8 mouse cellular contexts compared by ENCODE assay signal in genomic region chr8:70540013-70540506, GRCm38 (mm10). TPM values are rescaled to one million over a fixed set of nuclear protein-coding genes. Genes with fewer than 3 reads are reported as not detected.
DNase-seq lines count a peak whose midpoint lies in the region; ATAC-seq lines count a peak whose summit lies in the region.

No protein-coding gene starts in this region.

- peak overlapping the region; percentile 86 for H3K4me2 ChIP-seq in kidney, embryonic 16.5 days (replicated peaks; ENCODE audit: low read depth, low read length)
- H3K4me2 ChIP-seq in embryonic facial prominence, embryonic 12.5 days (replicated peaks), result peak overlapping the region; percentile 72
- H3K4me2 ChIP-seq in hindbrain, embryonic 16.5 days (ENCODE audit: low read length), result peak overlapping the region; percentile 83
- peak overlapping the region; percentile 79 for H3K4me2 ChIP-seq in midbrain, embryonic 14.5 days (ENCODE audit: low read length)

- peaks cover 22% of the 10 kb centered on the region for H3K36me3 ChIP-seq in kidney, embryonic 16.5 days (ENCODE audit: insufficient read depth, low read length)
- peaks cover 21% of the 10 kb centered on the region for H3K36me3 ChIP-seq in embryonic facial prominence, embryonic 12.5 days
- H3K36me3 ChIP-seq in hindbrain, embryonic 16.5 days (ENCODE audit: control insufficient read depth, insufficient read depth, low read length), result peaks cover 8% of the 10 kb centered on the region; the same call in 1 of the 2 replicates
- peaks cover 22% of the 10 kb centered on the region for H3K36me3 ChIP-seq in midbrain, embryonic 14.5 days (ENCODE audit: control insufficient read depth, insufficient read depth, low read length)

- H3K9ac ChIP-seq in kidney, embryonic 16.5 days (replicated peaks; ENCODE audit: low read length), result peak overlapping the region; percentile 94
- peak overlapping the region; percentile 75 for H3K9ac ChIP-seq in embryonic facial prominence, embryonic 12.5 days
- H3K9ac ChIP-seq in hindbrain, embryonic 16.5 days (ENCODE audit: low read depth, low read length), result peak overlapping the region; percentile 93
- peak overlapping the region; percentile 77 for H3K9ac ChIP-seq in midbrain, embryonic 14.5 days (replicated peaks; ENCODE audit: low read length)

- no peaks in the 10 kb centered on the region for H3K27me3 ChIP-seq in kidney, embryonic 16.5 days (ENCODE audit: insufficient read depth, low read length)
- no peaks in the 10 kb centered on the region for H3K27me3 ChIP-seq in embryonic facial prominence, embryonic 12.5 days
- H3K27me3 ChIP-seq in hindbrain, embryonic 16.5 days (replicated peaks; ENCODE audit: control insufficient read depth, insufficient read depth, low read length), result no peaks in the 10 kb centered on the region
- H3K27me3 ChIP-seq in midbrain, embryonic 14.5 days (ENCODE audit: control insufficient read depth, insufficient read depth, low read length), result no peaks in the 10 kb centered on the region

- H3K9me3 ChIP-seq in kidney, embryonic 16.5 days (ENCODE audit: low read length), result no peaks in the 10 kb centered on the region
- no peaks in the 10 kb centered on the region for H3K9me3 ChIP-seq in embryonic facial prominence, embryonic 12.5 days
- no peaks in the 10 kb centered on the region for H3K9me3 ChIP-seq in hindbrain, embryonic 16.5 days (ENCODE audit: control insufficient read depth, low read length)
- no peaks in the 10 kb centered on the region for H3K9me3 ChIP-seq in midbrain, embryonic 14.5 days (ENCODE audit: control insufficient read depth, low read length)

- peaks cover 36% of the 10 kb centered on the region for H3K4me1 ChIP-seq in kidney, embryonic 16.5 days (ENCODE audit: insufficient read depth, low read length)
- H3K4me1 ChIP-seq in embryonic facial prominence, embryonic 12.5 days, result peaks cover 23% of the 10 kb centered on the region
- H3K4me1 ChIP-seq in hindbrain, embryonic 16.5 days (ENCODE audit: control insufficient read depth, insufficient read depth, low read depth, low read length), result peaks cover 25% of the 10 kb centered on the region
- H3K4me1 ChIP-seq in midbrain, embryonic 14.5 days (ENCODE audit: control insufficient read depth, insufficient read depth, low read length), result peaks cover 12% of the 10 kb centered on the region

- 5% methylated on average over 4 of the region's 4 CpGs for WGBS in kidney, embryonic 16.5 days
- 14% methylated on average over 4 of the region's 4 CpGs for WGBS in embryonic facial prominence, embryonic 12.5 days
- WGBS in hindbrain, embryonic 16.5 days, result 14% methylated on average over 4 of the region's 4 CpGs
- WGBS in midbrain, embryonic 14.5 days, result 8% methylated on average over 4 of the region's 4 CpGs

- H3K4me3 ChIP-seq in kidney, embryonic 16.5 days (ENCODE audit: low read length), result peak overlapping the region; percentile 92
- peak overlapping the region; percentile 66 for H3K4me3 ChIP-seq in embryonic facial prominence, embryonic 12.5 days
- H3K4me3 ChIP-seq in hindbrain, embryonic 16.5 days (ENCODE audit: low read length), result peak overlapping the region; percentile 86
- H3K4me3 ChIP-seq in midbrain, embryonic 14.5 days (replicated peaks; ENCODE audit: low read depth, low read length), result peak overlapping the region; percentile 87

- ATAC-seq in kidney, embryonic 16.5 days (ENCODE audit: low FRiP score, low TSS enrichment), result no peak
- no peak for ATAC-seq in embryonic facial prominence, embryonic 12.5 days (ENCODE audit: insufficient number of reproducible peaks, insufficient read depth, low FRiP score, low TSS enrichment)
- no peak for ATAC-seq in hindbrain, embryonic 16.5 days
- ATAC-seq in midbrain, embryonic 14.5 days (ENCODE audit: low FRiP score, low TSS enrichment), result no peak

- H3K27ac ChIP-seq in kidney, embryonic 16.5 days (ENCODE audit: low read length), result peak overlapping the region; percentile 98
- H3K27ac ChIP-seq in embryonic facial prominence, embryonic 12.5 days, result peak overlapping the region; percentile 94; the same call in 1 of the 2 replicates
- peak overlapping the region; percentile 93 for H3K27ac ChIP-seq in hindbrain, embryonic 16.5 days (ENCODE audit: low read depth, low read length)
- H3K27ac ChIP-seq in midbrain, embryonic 14.5 days (replicated peaks; ENCODE audit: low read depth, low read length), result peak overlapping the region; percentile 91

- no peak for DNase-seq in kidney, postnatal 25 days
- no peak for DNase-seq in midbrain, embryonic 14.5 days
- no peak for DNase-seq in right cerebral cortex, postnatal 4 days
- DNase-seq in ovary, postnatal 14 days (ENCODE audit: low spot score), result no peak
- no peak for DNase-seq in urinary bladder, postnatal 4 days (ENCODE audit: low spot score in 2 of 2)

RNA-seq across cellular contexts. Expression of gene Ell, which starts 0.8 kb away (rescaled TPM):
- polyA plus RNA-seq in kidney, embryonic 16.5 days (2015; fragmentation: Nextera tagmentation; extraction: Ambion mirVana), result 24.1 and 25.1 TPM in 2 replicates
- 19.1 TPM in 2 replicates for polyA plus RNA-seq in embryonic facial prominence, embryonic 12.5 days (2016; fragmentation: Nextera tagmentation; extraction: Ambion mirVana)
- polyA plus RNA-seq in hindbrain, embryonic 16.5 days (2015; fragmentation: Nextera tagmentation; extraction: Ambion mirVana), result 14.9 and 19.2 TPM in 2 replicates
- polyA plus RNA-seq in midbrain, embryonic 14.5 days (2014; fragmentation: Nextera tagmentation; extraction: Ambion mirVana), result 14.9 and 17.1 TPM in 2 replicates

RNA-seq across cellular contexts. Expression of gene Kxd1, which starts 12.3 kb away (rescaled TPM):
- polyA plus RNA-seq in kidney, embryonic 16.5 days (2015; fragmentation: Nextera tagmentation; extraction: Ambion mirVana), result 65.4 and 69.9 TPM in 2 replicates
- polyA plus RNA-seq in embryonic facial prominence, embryonic 12.5 days (2016; fragmentation: Nextera tagmentation; extraction: Ambion mirVana), result 53.0 and 54.7 TPM in 2 replicates
- polyA plus RNA-seq in hindbrain, embryonic 16.5 days (2015; fragmentation: Nextera tagmentation; extraction: Ambion mirVana), result 45.2 and 45.4 TPM in 2 replicates
- polyA plus RNA-seq in midbrain, embryonic 14.5 days (2014; fragmentation: Nextera tagmentation; extraction: Ambion mirVana), result 50.7 and 52.6 TPM in 2 replicates

RNA-seq across cellular contexts. Expression of gene Fkbp8, which starts 12.5 kb away (rescaled TPM):
- polyA plus RNA-seq in kidney, embryonic 16.5 days (2015; fragmentation: Nextera tagmentation; extraction: Ambion mirVana), result 353 and 359 TPM in 2 replicates
- polyA plus RNA-seq in embryonic facial prominence, embryonic 12.5 days (2016; fragmentation: Nextera tagmentation; extraction: Ambion mirVana), result 306 and 327 TPM in 2 replicates
- 429 and 441 TPM in 2 replicates for polyA plus RNA-seq in hindbrain, embryonic 16.5 days (2015; fragmentation: Nextera tagmentation; extraction: Ambion mirVana)
- 328 and 408 TPM in 2 replicates for polyA plus RNA-seq in midbrain, embryonic 14.5 days (2014; fragmentation: Nextera tagmentation; extraction: Ambion mirVana)

RNA-seq across cellular contexts. Expression of gene Uba52, which starts 29.5 kb away (rescaled TPM):
- 869 and 882 TPM in 2 replicates for polyA plus RNA-seq in kidney, embryonic 16.5 days (2015; fragmentation: Nextera tagmentation; extraction: Ambion mirVana)
- 863 and 916 TPM in 2 replicates for polyA plus RNA-seq in embryonic facial prominence, embryonic 12.5 days (2016; fragmentation: Nextera tagmentation; extraction: Ambion mirVana)
- polyA plus RNA-seq in hindbrain, embryonic 16.5 days (2015; fragmentation: Nextera tagmentation; extraction: Ambion mirVana), result 576 and 598 TPM in 2 replicates
- 696 and 821 TPM in 2 replicates for polyA plus RNA-seq in midbrain, embryonic 14.5 days (2014; fragmentation: Nextera tagmentation; extraction: Ambion mirVana)

RNA-seq across cellular contexts. Expression of gene Rex1bd, which starts 33.5 kb away (rescaled TPM):
- 133 and 135 TPM in 2 replicates for polyA plus RNA-seq in kidney, embryonic 16.5 days (2015; fragmentation: Nextera tagmentation; extraction: Ambion mirVana)
- 145 and 146 TPM in 2 replicates for polyA plus RNA-seq in embryonic facial prominence, embryonic 12.5 days (2016; fragmentation: Nextera tagmentation; extraction: Ambion mirVana)
- polyA plus RNA-seq in hindbrain, embryonic 16.5 days (2015; fragmentation: Nextera tagmentation; extraction: Ambion mirVana), result 173 and 192 TPM in 2 replicates
- 152 and 190 TPM in 2 replicates for polyA plus RNA-seq in midbrain, embryonic 14.5 days (2014; fragmentation: Nextera tagmentation; extraction: Ambion mirVana)
